Mouse (Mus musculus): ENCODE data around the gene Anks1b. TPM values are rescaled to one million over a fixed set of nuclear protein-coding genes. Genes with fewer than 3 reads are reported as not detected.

Gene Anks1b
- polyA plus RNA-seq, 1 experiment from 2014 or later = 1.9 TPM

- H3K9me3 ChIP-seq (ENCODE audit: control insufficient read depth) = no peaks in the 10 kb centered on the region
- no peak for ATAC-seq
- H3K4me2 ChIP-seq (replicated peaks; ENCODE audit: low read depth) = no peak overlapping the region
- H3K27me3 ChIP-seq (replicated peaks; ENCODE audit: control insufficient read depth, insufficient read depth, low read length) = no peaks in the 10 kb centered on the region
- no peak for TF ChIP-seq CTCF (IDR thresholded peaks at IDR 0.05; ENCODE audit: low read depth)
- H3K9ac ChIP-seq (ENCODE audit: low read depth, low read length) = no peak overlapping the region
- 87% methylated on average over 3 of the region's 3 CpGs for WGBS
- H3K4me3 ChIP-seq (ENCODE audit: low read depth, low read length) = no peak overlapping the region
- H3K36me3 ChIP-seq (ENCODE audit: control insufficient read depth, insufficient read depth) = no peaks in the 10 kb centered on the region
- no peak overlapping the region for H3K27ac ChIP-seq (ENCODE audit: low read depth, low read length)
- no peaks in the 10 kb centered on the region for H3K4me1 ChIP-seq (replicated peaks; ENCODE audit: control insufficient read depth, insufficient read depth, low read length)
These were observed 103.3 kb downstream of the Anks1b start for GRCm38 (mm10) chr10:89976577-89976976.

GRCm38 (mm10) chr10:89994171-89994570 lies 120.9 kb downstream of the Anks1b start:
- H3K27ac ChIP-seq (ENCODE audit: low read depth, low read length) = no peak overlapping the region
- H3K4me2 ChIP-seq (replicated peaks; ENCODE audit: low read depth) = no peak overlapping the region
- ATAC-seq = no peak
- H3K4me3 ChIP-seq (ENCODE audit: low read depth, low read length) = no peak overlapping the region
- no peak for TF ChIP-seq CTCF (IDR thresholded peaks at IDR 0.05; ENCODE audit: low read depth)
- H3K9ac ChIP-seq (ENCODE audit: low read depth, low read length) = no peak overlapping the region
- WGBS = 82% methylated on average over 5 of the region's 5 CpGs
- no peaks in the 10 kb centered on the region for H3K9me3 ChIP-seq (ENCODE audit: control insufficient read depth)
- H3K36me3 ChIP-seq (ENCODE audit: control insufficient read depth, insufficient read depth) = no peaks in the 10 kb centered on the region
- H3K4me1 ChIP-seq (replicated peaks; ENCODE audit: control insufficient read depth, insufficient read depth, low read length) = no peaks in the 10 kb centered on the region
- H3K27me3 ChIP-seq (replicated peaks; ENCODE audit: control insufficient read depth, insufficient read depth, low read length) = no peaks in the 10 kb centered on the region

- H3K36me3 ChIP-seq (ENCODE audit: control insufficient read depth, insufficient read depth) = no peaks in the 10 kb centered on the region
- 64% methylated on average over 6 of the region's 6 CpGs for WGBS
These were observed 122.5 kb downstream of the Anks1b start for GRCm38 (mm10) chr10:89995621-89996428.

GRCm38 (mm10) chr10:90003980-90004729 lies 130.8 kb downstream of the Anks1b start:
- Histone ChIP-seq H3K27ac (ENCODE audit: low read depth, low read length) (no peak overlapping the region), H3K9ac (ENCODE audit: low read depth, low read length) (no peak overlapping the region), H3K4me1 (replicated peaks; ENCODE audit: control insufficient read depth, insufficient read depth, low read length) (no peaks in the 10 kb centered on the region), H3K4me3 (ENCODE audit: low read depth, low read length) (no peak overlapping the region), H3K9me3 (ENCODE audit: control insufficient read depth) (no peaks in the 10 kb centered on the region), H3K36me3 (ENCODE audit: control insufficient read depth, insufficient read depth) (no peaks in the 10 kb centered on the region), H3K27me3 (replicated peaks; ENCODE audit: control insufficient read depth, insufficient read depth, low read length) (no peaks in the 10 kb centered on the region), H3K4me2 (replicated peaks; ENCODE audit: low read depth) (no peak overlapping the region)
- TF ChIP-seq CTCF (IDR thresholded peaks at IDR 0.05; ENCODE audit: low read depth) = no peak
- 85% methylated on average over 3 of the region's 3 CpGs for whole genome bisulfite sequencing
- no peak for ATAC-seq

More at GRCm38 (mm10) chr10:89995621-89996428, 122.5 kb downstream of the Anks1b start:
- no peaks in the 10 kb centered on the region for H3K27me3 ChIP-seq (replicated peaks; ENCODE audit: control insufficient read depth, insufficient read depth, low read length)
- no peaks in the 10 kb centered on the region for H3K4me1 ChIP-seq (replicated peaks; ENCODE audit: control insufficient read depth, insufficient read depth, low read length)
- no peak overlapping the region for H3K4me2 ChIP-seq (replicated peaks; ENCODE audit: low read depth)
- no peak for ATAC-seq
- no peak overlapping the region for H3K9ac ChIP-seq (ENCODE audit: low read depth, low read length)
- H3K27ac ChIP-seq (ENCODE audit: low read depth, low read length) = no peak overlapping the region
- TF ChIP-seq CTCF (IDR thresholded peaks at IDR 0.05; ENCODE audit: low read depth) = no peak
- no peaks in the 10 kb centered on the region for H3K9me3 ChIP-seq (ENCODE audit: control insufficient read depth)
- no peak overlapping the region for H3K4me3 ChIP-seq (ENCODE audit: low read depth, low read length)

- Histone ChIP-seq H3K9me3 (ENCODE audit: control insufficient read depth) (no peaks in the 10 kb centered on the region), H3K27ac (ENCODE audit: low read depth, low read length) (no peak overlapping the region), H3K4me1 (replicated peaks; ENCODE audit: control insufficient read depth, insufficient read depth, low read length) (no peaks in the 10 kb centered on the region), H3K4me3 (ENCODE audit: low read depth, low read length) (no peak overlapping the region), H3K4me2 (replicated peaks; ENCODE audit: low read depth) (no peak overlapping the region), H3K27me3 (replicated peaks; ENCODE audit: control insufficient read depth, insufficient read depth, low read length) (no peaks in the 10 kb centered on the region), H3K36me3 (ENCODE audit: control insufficient read depth, insufficient read depth) (no peaks in the 10 kb centered on the region), H3K9ac (ENCODE audit: low read depth, low read length) (no peak overlapping the region)
- no peak for ATAC-seq
- no peak for TF ChIP-seq CTCF (IDR thresholded peaks at IDR 0.05; ENCODE audit: low read depth)
- 78% methylated on average over 9 of the region's 9 CpGs for WGBS
These were observed 131.6 kb downstream of the Anks1b start for GRCm38 (mm10) chr10:90004882-90005281.

GRCm38 (mm10) chr10:90033037-90033436 lies 159.7 kb downstream of the Anks1b start:
- no peak for TF ChIP-seq CTCF (IDR thresholded peaks at IDR 0.05; ENCODE audit: low read depth)
- Histone ChIP-seq H3K27ac (ENCODE audit: low read depth, low read length) (no peak overlapping the region), H3K4me1 (replicated peaks; ENCODE audit: control insufficient read depth, insufficient read depth, low read length) (no peaks in the 10 kb centered on the region), H3K27me3 (replicated peaks; ENCODE audit: control insufficient read depth, insufficient read depth, low read length) (no peaks in the 10 kb centered on the region), H3K36me3 (ENCODE audit: control insufficient read depth, insufficient read depth) (no peaks in the 10 kb centered on the region), H3K4me2 (replicated peaks; ENCODE audit: low read depth) (no peak overlapping the region), H3K9me3 (ENCODE audit: control insufficient read depth) (no peaks in the 10 kb centered on the region), H3K4me3 (ENCODE audit: low read depth, low read length) (no peak overlapping the region), H3K9ac (ENCODE audit: low read depth, low read length) (no peak overlapping the region)
- ATAC-seq = no peak
- WGBS = 78% methylated on average over 14 of the region's 14 CpGs

All from intestine, postnatal 0 days (tissue).